Mouse (Mus musculus) cerebellum, adult 2 months (tissue): Measurements from ENCODE around the gene Utp4.

Experiments
- CTCF ChIP-seq: fragments of 200-500 bp; IDR thresholded peaks from 2 replicates; pipeline ENCODE4 v1.5.1; 2011; ENCODE audit warnings: low read depth, mild to moderate bottlenecking, control low read depth, low read length, moderate library complexity, borderline replicate concordance; ENCODE audit not compliant: insufficient read depth
- POLR2A ChIP-seq: fragments of 200-500 bp; IDR thresholded peaks from 2 replicates; pipeline ENCODE4 v1.6.1; 2011; ENCODE audit warnings: low read length, control low read depth, borderline replicate concordance; ENCODE audit not compliant: insufficient read depth

DNA sequence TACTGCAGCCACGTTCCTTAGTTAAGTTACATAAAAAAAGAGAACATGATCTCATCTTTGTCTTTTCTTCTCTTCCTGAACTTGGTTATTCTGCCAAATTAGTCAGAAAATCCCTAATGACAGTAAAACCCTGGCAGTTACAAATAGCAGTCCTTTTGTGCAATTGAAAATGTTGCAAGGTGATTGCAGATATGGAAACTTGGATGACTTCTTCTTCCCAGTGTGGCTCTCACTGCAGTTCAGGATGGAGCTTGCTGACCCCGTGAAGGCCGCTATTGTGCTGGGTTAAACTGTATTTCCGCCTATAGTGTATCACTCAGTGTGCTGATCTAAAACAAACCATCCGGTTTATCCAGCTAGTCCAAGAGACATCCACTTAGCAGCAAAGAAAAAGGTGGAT lies 78.5 kb downstream of the Utp4 start:
- TF ChIP-seq CTCF = no peak
- no peak for TF ChIP-seq POLR2A
